Mouse (Mus musculus) left cerebral cortex, adult 2 months (tissue): ENCODE results near the gene Helz. TPM values are rescaled to one million over a fixed set of nuclear protein-coding genes. Genes with fewer than 3 reads are reported as not detected.
"Not testable (repeated sequence)": the region's sequence is repeated elsewhere in the genome, so short reads cannot be mapped to it uniquely, and the experiment has no call there.

Experiments used
- DNase-seq, 2 experiments: peaks; one replicate each; pipeline ENCODE4 v3.0.0; 2021 to 2022; ENCODE audit warnings: low spot score in 2 of 2, mixed read lengths in 1 of 2; ENCODE audit errors: extremely low spot score in 1 of 2
- H3K27ac ChIP-seq: fragments of 200-600 bp; 2 replicates; pipeline ENCODE4 v1.8.1; 2022
- H3K4me3 ChIP-seq: fragments of 200-600 bp; 2 replicates; pipeline ENCODE4 v1.8.1; 2022
- CTCF ChIP-seq: fragments of 200-600 bp; IDR thresholded peaks from 2 replicates; pipeline ENCODE4 v1.8.1; 2022; ENCODE audit warnings: antibody characterized with exemption, mild to moderate bottlenecking, moderate library complexity
- intact Hi-C: fragments of 180-260 bp; cut with DNase I; formaldehyde crosslinking; loops from one replicate; pipeline ENCODE4 v1.15.1; 2025
- long read RNA-seq, 2 experiments: library from polyadenylated mRNA; stranded (forward); transcript quantifications; one replicate each; pipeline ENCODE4 v2.0.0; 2021; ENCODE audit warnings: borderline mapping rate in 2 of 2
- total RNA-seq, 2 experiments: library from RNA; stranded (reverse); gene quantifications; 2 replicates each; pipeline ENCODE4 v1.2.3; 2021

The Helz gene
- total RNA-seq = 10 to 100 TPM; 52.2 to 53.3 TPM
- long read RNA-seq, experiment 1, full-length matches to known transcripts = 1 of 15 reads
- long read RNA-seq, experiment 1, partial matches to known transcripts = 3 of 15 reads
- long read RNA-seq, experiment 1, other reads (novel, unspliced or antisense) = 11 of 15 reads
- long read RNA-seq, experiment 2, full-length matches to known transcripts = 4 of 14 reads
- long read RNA-seq, experiment 2, partial matches to known transcripts = 0 of 14 reads
- long read RNA-seq, experiment 2, other reads (novel, unspliced or antisense) = 10 of 14 reads

DNA sequence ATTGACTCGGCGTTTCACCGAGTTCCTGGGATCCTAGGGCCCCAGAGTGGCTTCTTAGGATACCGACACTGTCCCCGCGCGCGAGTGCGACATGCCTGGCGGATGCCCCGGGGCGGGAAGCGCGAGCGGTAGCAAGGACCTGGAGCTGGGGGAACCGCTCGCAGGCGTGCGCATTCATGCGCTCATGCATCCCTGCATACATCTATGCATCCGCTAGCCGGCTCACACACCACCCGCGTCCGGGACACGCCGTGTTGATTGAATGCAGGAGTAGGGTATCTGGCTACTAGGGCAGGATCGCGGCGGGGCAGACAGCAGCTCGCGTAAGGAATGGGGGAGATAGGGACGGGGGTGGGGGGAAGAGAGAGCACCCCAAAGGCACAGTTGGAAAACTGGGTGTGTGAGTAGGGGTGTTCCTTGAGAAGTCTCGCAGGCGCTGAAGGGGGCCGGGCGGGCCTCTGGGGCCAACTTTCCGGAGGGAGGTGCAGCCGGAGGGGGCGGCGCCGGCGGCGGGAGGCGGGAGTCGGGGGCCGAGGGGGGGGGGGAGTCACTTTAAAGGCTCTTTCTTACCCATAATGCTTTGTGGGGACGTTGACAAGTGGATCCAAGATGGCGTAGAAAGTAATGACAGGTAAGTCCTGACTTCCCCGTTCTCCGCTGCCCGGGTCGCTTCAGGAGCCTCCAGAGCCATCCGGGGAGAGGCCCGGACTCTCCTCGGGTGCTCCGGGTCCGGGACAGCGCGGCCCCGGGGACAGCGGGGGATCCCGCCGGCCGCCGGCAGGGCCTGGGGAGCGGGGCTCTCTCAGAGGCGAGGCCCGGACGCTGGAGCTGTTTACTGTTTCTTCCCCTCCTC is at the start of gene Helz:
Helz (plus strand) TSS at position 580 of the 853 bp plus-strand sequence.
- intact Hi-C loops = no loop called here
- H3K27ac ChIP-seq = peak within 1 kb of the TSS; percentile 81
- no peak for TF ChIP-seq CTCF
- H3K4me3 ChIP-seq = peak within 1 kb of the TSS; percentile 84
- peak; percentile 59 to 63 for DNase-seq

DNA sequence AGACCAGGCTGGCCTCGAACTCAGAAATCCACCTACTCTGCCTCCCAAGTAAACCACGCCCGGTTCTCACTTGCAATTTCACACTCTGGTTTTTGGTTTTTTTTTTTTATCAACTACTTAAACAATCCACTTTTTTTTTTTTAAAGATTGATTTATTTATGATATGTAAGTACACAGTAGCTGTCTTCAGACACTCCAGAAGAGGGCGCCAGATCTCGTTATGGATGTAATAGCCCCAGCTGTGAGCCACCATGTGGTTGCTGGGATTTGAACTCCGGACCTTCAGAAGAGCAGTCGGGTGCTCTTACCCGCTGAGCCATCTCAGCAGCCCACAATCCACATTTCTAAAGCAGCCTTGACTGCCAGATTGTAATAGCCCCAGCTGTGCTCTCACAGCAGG is 44.9 kb upstream of the Helz start:
- Histone ChIP-seq H3K4me3 (no peak overlapping the region), H3K27ac (no peak overlapping the region)
- peak; percentile 33 for TF ChIP-seq CTCF
- no peak for DNase-seq
- intact Hi-C loops = no loop called here

DNA sequence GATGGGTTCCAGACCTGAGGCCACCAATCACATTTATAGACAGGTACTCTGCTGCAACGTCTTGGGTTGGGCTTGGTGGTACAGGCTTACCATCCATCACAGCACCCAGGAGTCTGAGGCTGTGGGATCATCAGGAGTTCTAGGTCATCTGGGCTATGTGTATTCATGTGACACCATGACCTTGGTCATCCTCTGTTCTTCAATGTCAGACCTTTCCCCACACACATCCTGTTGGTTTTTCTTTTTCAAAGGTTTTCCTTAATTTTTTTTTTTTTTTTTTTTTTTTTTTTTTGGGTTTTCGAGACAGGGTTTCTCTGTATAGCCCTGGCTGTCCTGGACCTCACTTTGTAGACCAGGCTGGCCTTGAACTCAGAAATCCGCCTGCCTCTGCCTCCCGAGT is 43.4 kb upstream of the Helz start:
- DNase-seq, intact Hi-C loops, H3K4me3 ChIP-seq, H3K27ac ChIP-seq: not testable (repeated sequence)

- intact Hi-C loops = no loop called here
- no peak overlapping the region for H3K27ac ChIP-seq
- H3K4me3 ChIP-seq = no peak overlapping the region
- peak; percentile 66 for TF ChIP-seq CTCF
- no peak for DNase-seq
Observed at GRCm38 (mm10) chr11:107506260-107506659, 41.5 kb upstream of the Helz start.

DNA sequence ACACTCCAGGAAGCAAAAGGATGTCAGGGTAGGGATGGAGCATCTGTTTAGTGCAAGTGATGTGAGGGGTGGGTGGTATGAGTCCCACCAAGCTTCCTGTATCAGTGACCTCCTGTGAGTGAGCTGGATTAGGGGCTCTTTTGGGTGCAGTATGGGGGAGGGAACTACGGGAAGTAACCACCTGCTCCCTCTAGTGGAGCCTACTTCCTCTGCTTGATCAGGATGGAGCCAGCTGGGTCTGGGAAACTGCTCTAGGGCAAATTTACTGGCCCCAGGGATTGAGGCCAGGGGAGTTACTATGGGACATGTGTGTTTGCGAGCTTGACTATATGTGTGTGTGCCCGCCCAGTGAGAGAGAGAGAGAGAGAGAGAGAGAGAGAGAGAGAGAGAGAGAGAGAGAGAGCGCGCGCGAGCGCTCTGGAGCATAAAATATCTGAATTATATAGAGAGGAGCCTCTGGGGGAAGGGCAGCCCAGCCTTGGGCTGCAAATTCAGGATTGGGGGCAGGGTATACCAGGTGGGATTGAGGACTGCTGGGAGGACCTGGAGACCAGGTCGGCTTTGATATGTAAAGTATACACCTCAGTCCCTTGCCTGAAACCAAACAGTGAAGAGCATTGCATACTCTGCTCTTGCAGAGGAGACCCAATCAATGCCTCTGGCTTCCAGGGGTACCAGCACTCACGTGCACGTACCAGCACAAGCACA is 37.9 kb upstream of the Helz start:
- Histone ChIP-seq H3K27ac (no peak overlapping the region), H3K4me3 (no peak overlapping the region)
- intact Hi-C loops = loop anchor here (10.0 kb wide), 2 partner anchors 105 to 475 kb away; no protein-coding TSS in a partner anchor
- TF ChIP-seq CTCF = peak; percentile 50
- DNase-seq = no peak

GRCm38 (mm10) chr11:107510362-107511269 is 37.1 kb upstream of the Helz start:
- DNase-seq = no peak
- intact Hi-C loops = loop anchor here (10.0 kb wide), 2 partner anchors 104 to 474 kb away; no protein-coding TSS in a partner anchor
- Histone ChIP-seq H3K4me3 (no peak overlapping the region), H3K27ac (no peak overlapping the region)
- no peak for TF ChIP-seq CTCF

- not testable (repeated sequence) for H3K4me3 ChIP-seq, H3K27ac ChIP-seq
- peak; percentile 81 for TF ChIP-seq CTCF
- intact Hi-C loops = loop anchor here (10.0 kb wide), 2 partner anchors 103 to 473 kb away; no protein-coding TSS in a partner anchor
- DNase-seq = peak; percentile 49 to 55
Observed at GRCm38 (mm10) chr11:107511954-107512353, 35.8 kb upstream of the Helz start.

DNA sequence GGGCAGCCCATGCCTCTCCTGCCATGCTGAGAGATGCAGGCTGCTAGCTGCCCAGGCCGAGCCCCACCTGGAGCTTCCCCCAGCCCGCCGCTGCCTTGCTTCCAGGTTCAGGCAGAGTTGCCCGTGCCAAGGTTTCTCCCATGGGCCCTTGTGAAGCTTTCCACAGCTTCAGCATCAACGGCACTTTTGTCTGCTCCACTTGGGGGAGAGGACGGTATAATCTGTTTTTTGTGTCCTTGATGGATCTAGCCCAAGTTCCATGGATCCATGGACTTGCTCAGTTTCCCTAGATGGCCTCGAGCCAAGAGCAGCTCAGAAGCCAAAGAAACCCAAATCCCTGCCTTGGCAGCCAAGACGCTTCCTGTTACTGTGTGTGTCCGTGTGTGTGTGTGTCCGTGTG is 34.7 kb upstream of the Helz start:
- Histone ChIP-seq H3K4me3 (no peak overlapping the region), H3K27ac (no peak overlapping the region)
- no peak for DNase-seq
- intact Hi-C loops = loop anchor here (10.0 kb wide), 2 partner anchors 102 to 472 kb away; no protein-coding TSS in a partner anchor
- TF ChIP-seq CTCF = no peak

DNA sequence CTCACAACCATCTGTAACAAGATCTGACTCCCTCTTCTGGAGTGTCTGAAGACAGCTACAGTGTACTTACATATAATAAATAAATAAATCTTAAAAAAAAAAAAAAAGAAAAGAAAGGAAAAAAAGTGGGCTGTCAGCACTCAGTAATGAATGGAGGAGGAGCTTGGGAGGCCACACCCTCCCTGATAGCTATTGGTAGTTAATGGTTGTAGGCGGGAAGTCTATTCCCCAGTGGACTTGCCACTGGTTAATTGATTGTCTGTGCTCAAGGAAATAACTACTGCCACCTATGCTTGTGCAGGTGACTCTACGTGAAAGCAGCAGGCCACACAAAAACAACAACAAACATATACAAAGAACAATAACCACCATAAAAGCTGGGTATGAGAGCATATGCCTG is 31.3 kb upstream of the Helz start:
- TF ChIP-seq CTCF = no peak
- H3K4me3 ChIP-seq = no peak overlapping the region
- intact Hi-C loops = loop anchor here (10.0 kb wide), 2 partner anchors 98 to 468 kb away; no protein-coding TSS in a partner anchor
- H3K27ac ChIP-seq = no peak overlapping the region
- no peak for DNase-seq

DNA sequence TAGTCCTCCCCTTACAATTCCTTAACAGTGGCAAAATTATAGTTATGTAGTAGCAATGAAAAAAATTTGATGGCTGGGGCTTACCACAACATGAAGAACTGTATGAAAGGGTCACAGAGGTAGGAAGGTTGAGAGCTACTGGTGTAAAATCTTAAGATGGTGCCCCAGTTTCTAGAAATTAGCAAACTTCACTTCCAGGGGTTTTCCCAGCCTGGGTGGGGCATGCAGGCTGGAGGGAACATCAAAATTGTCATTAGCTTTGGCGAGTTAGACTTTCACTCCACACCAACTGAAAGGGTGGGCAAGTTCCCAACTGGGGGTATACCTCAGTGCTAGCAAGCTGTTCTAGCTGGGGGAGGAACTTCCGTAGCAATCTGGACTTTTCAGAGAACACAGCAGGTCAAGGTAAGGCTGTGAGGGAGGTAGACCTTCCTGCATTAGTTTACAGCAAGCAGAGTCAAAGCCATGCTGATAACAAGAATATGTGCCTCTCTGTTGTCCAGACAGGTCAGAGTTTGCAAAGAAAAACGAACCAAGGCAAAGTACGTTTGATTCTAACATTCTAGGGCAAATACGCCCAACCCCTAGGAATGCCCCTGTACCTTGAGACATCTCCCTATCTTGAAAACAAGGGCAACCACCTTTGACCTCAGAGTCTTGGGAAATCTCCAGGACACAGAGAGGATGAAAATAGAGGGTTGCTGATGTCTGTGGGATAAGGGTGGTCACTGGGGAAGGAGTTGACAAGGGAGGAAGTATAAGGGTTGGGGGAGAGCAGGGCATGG is 28.9 kb upstream of the Helz start:
- intact Hi-C loops = loop anchor here (10.0 kb wide), 2 partner anchors 96 to 466 kb away; no protein-coding TSS in a partner anchor
- no peak for TF ChIP-seq CTCF
- no peak for DNase-seq
- H3K27ac ChIP-seq = no peak overlapping the region
- no peak overlapping the region for H3K4me3 ChIP-seq
